Mouse (Mus musculus): ENCODE results near the gene Cep63. TPM values are rescaled to one million over a fixed set of nuclear protein-coding genes. Genes with fewer than 3 reads are reported as not detected.

Cep63 gene
- polyA plus RNA-seq, 1 experiment, result 8.8 TPM

DNA sequence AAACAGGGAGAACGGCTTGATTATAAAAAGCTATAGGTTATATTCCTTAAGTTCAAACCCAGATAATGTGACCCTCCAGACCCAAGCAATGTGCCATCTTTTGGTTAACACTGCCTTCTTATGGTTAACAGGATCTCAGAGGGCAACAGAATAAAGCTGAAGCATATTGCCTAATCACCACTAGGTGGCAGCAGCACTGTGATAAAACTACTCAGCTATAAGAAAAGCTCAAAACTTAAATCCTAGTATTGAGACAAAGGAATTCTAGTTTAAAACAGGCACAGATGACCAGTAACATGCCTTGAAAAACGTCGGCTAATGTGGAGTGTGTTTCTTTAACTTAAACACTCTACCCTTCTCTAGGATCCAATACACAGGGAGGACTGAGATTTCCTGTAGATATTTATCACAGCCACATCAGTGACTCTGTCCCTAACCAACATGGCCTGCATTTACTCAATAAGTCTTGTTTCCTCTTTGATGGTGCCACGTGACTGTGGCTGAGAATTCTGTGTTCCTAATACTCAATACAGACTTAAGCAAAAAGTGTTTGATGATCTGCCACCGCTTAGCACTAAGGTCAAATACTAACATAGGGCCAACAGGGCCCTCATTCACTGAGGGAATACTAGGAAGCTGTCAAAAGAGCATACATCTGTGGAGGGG lies 4.0 kb downstream of the Cep63 start:
- no peak for TF ChIP-seq TCF12 (IDR thresholded peaks at IDR 0.05; ENCODE audit: insufficient read depth, poor library complexity, severe bottlenecking)
- TF ChIP-seq USF1 (IDR thresholded peaks at IDR 0.05; ENCODE audit: low read depth), result no peak
- no peak for TF ChIP-seq MAX (IDR thresholded peaks at IDR 0.05; ENCODE audit: low read depth)
- TF ChIP-seq SRF (IDR thresholded peaks at IDR 0.05; ENCODE audit: control insufficient read depth, insufficient read length, low read depth), result no peak
- TF ChIP-seq MYOG (IDR thresholded peaks at IDR 0.05; ENCODE audit: control insufficient read depth in 1 of 3, insufficient read depth in 1 of 3, insufficient read length in 2 of 3, low read depth in 2 of 3), result no peak
- no peak for TF ChIP-seq MYOD1 (IDR thresholded peaks at IDR 0.05; ENCODE audit: control insufficient read depth in 1 of 3, insufficient read length in 2 of 3, low read depth in 2 of 3)
- no peak for TF ChIP-seq REST (IDR thresholded peaks at IDR 0.05; ENCODE audit: insufficient read depth, insufficient read length)
- no peak for TF ChIP-seq TCF3 (IDR thresholded peaks at IDR 0.05; ENCODE audit: insufficient read length, low read depth)
- TF ChIP-seq POLR2A (IDR thresholded peaks at IDR 0.05; ENCODE audit: insufficient read length, low read depth), result no peak
- TF ChIP-seq CEBPB (IDR thresholded peaks at IDR 0.05; ENCODE audit: insufficient read depth, poor library complexity, severe bottlenecking), result no peak
- TF ChIP-seq POLR2AphosphoS2 (IDR thresholded peaks at IDR 0.05; ENCODE audit: insufficient read length, low read depth), result no peak
- no peak for TF ChIP-seq E2F4 (IDR thresholded peaks at IDR 0.05; ENCODE audit: insufficient read depth)
- H3K36me3 ChIP-seq (ENCODE audit: control insufficient read depth, insufficient read depth), result no peaks in the 10 kb centered on the region
- H3K27me3 ChIP-seq (ENCODE audit: control insufficient read depth, insufficient read depth, insufficient read length), result no peaks in the 10 kb centered on the region
- no peak overlapping the region for H3ac ChIP-seq (ENCODE audit: control insufficient read depth, insufficient read length)
- H3K4me3 ChIP-seq, result no peak overlapping the region
- H3K79me2 ChIP-seq (ENCODE audit: control insufficient read depth, insufficient read depth), result peaks cover 23% of the 10 kb centered on the region
- peak overlapping the region; percentile 60 for H3K4me2 ChIP-seq (ENCODE audit: low read depth)

- Histone ChIP-seq H3K27me3 (ENCODE audit: control insufficient read depth, insufficient read depth, insufficient read length) (no peaks in the 10 kb centered on the region), H3K4me3 (no peak overlapping the region), H3K4me2 (ENCODE audit: low read depth) (peak overlapping the region; percentile 60), H3K79me2 (ENCODE audit: control insufficient read depth, insufficient read depth) (peaks cover 19% of the 10 kb centered on the region), H3ac (ENCODE audit: control insufficient read depth, insufficient read length) (no peak overlapping the region), H3K36me3 (ENCODE audit: control insufficient read depth, insufficient read depth) (no peaks in the 10 kb centered on the region)
- no peak for TF ChIP-seq POLR2AphosphoS2 (IDR thresholded peaks at IDR 0.05; ENCODE audit: insufficient read length, low read depth)
- TF ChIP-seq MAX (IDR thresholded peaks at IDR 0.05; ENCODE audit: low read depth), result no peak
- no peak for TF ChIP-seq REST (IDR thresholded peaks at IDR 0.05; ENCODE audit: insufficient read depth, insufficient read length)
- TF ChIP-seq E2F4 (IDR thresholded peaks at IDR 0.05; ENCODE audit: insufficient read depth), result no peak
- TF ChIP-seq MYOD1 (IDR thresholded peaks at IDR 0.05; ENCODE audit: control insufficient read depth in 1 of 3, insufficient read length in 2 of 3, low read depth in 2 of 3), result no peak
- no peak for TF ChIP-seq TCF12 (IDR thresholded peaks at IDR 0.05; ENCODE audit: insufficient read depth, poor library complexity, severe bottlenecking)
- TF ChIP-seq POLR2A (IDR thresholded peaks at IDR 0.05; ENCODE audit: insufficient read length, low read depth), result no peak
- no peak for TF ChIP-seq USF1 (IDR thresholded peaks at IDR 0.05; ENCODE audit: low read depth)
- TF ChIP-seq SRF (IDR thresholded peaks at IDR 0.05; ENCODE audit: control insufficient read depth, insufficient read length, low read depth), result no peak
- TF ChIP-seq MYOG (IDR thresholded peaks at IDR 0.05; ENCODE audit: control insufficient read depth in 1 of 3, insufficient read depth in 1 of 3, insufficient read length in 2 of 3, low read depth in 2 of 3), result no peak
- TF ChIP-seq CEBPB (IDR thresholded peaks at IDR 0.05; ENCODE audit: insufficient read depth, poor library complexity, severe bottlenecking), result no peak
- no peak for TF ChIP-seq TCF3 (IDR thresholded peaks at IDR 0.05; ENCODE audit: insufficient read length, low read depth)
These were observed 4.9 kb downstream of the Cep63 start for GRCm38 (mm10) chr9:102621385-102621784.

GRCm38 (mm10) chr9:102616267-102616666 lies 10.1 kb downstream of the Cep63 start:
- TF ChIP-seq REST (IDR thresholded peaks at IDR 0.05; ENCODE audit: insufficient read depth, insufficient read length) (no peak), SRF (IDR thresholded peaks at IDR 0.05; ENCODE audit: control insufficient read depth, insufficient read length, low read depth) (no peak), POLR2AphosphoS2 (IDR thresholded peaks at IDR 0.05; ENCODE audit: insufficient read length, low read depth) (no peak), TCF3 (IDR thresholded peaks at IDR 0.05; ENCODE audit: insufficient read length, low read depth) (no peak), MAX (IDR thresholded peaks at IDR 0.05; ENCODE audit: low read depth) (no peak), TCF12 (IDR thresholded peaks at IDR 0.05; ENCODE audit: insufficient read depth, poor library complexity, severe bottlenecking) (no peak), CEBPB (IDR thresholded peaks at IDR 0.05; ENCODE audit: insufficient read depth, poor library complexity, severe bottlenecking) (no peak), MYOG (IDR thresholded peaks at IDR 0.05; ENCODE audit: control insufficient read depth in 1 of 3, insufficient read depth in 1 of 3, insufficient read length in 2 of 3, low read depth in 2 of 3) (no peak), USF1 (IDR thresholded peaks at IDR 0.05; ENCODE audit: low read depth) (no peak)
- Histone ChIP-seq H3K27me3 (ENCODE audit: control insufficient read depth, insufficient read depth, insufficient read length) (no peaks in the 10 kb centered on the region), H3K79me2 (ENCODE audit: control insufficient read depth, insufficient read depth) (no peaks in the 10 kb centered on the region), H3ac (ENCODE audit: control insufficient read depth, insufficient read length) (no peak overlapping the region), H3K4me2 (ENCODE audit: low read depth) (no peak overlapping the region), H3K36me3 (ENCODE audit: control insufficient read depth, insufficient read depth) (peaks cover 4% of the 10 kb centered on the region), H3K4me3 (no peak overlapping the region)

DNA sequence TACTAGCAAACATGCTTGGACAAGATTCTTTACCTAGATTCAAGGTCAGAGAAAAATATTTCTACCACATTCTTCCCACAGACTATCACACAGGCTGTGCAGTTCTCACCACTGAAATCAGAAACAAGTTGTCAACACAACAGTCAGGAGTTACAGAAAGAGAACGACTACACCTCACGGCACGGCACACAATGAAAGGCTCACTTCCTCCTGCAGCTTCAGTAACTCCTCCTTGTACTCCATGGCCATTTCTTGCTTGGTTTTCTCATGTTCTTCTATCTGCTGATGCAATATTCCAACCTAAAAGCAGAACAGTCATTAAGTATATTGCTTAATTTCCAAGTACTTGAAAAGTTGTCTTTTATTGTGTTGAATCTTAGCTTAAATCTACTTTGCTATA lies 11.3 kb downstream of the Cep63 start:
- Histone ChIP-seq H3K79me2 (ENCODE audit: control insufficient read depth, insufficient read depth) (no peaks in the 10 kb centered on the region), H3ac (ENCODE audit: control insufficient read depth, insufficient read length) (no peak overlapping the region), H3K36me3 (ENCODE audit: control insufficient read depth, insufficient read depth) (peaks cover 7% of the 10 kb centered on the region), H3K27me3 (ENCODE audit: control insufficient read depth, insufficient read depth, insufficient read length) (no peaks in the 10 kb centered on the region), H3K4me2 (ENCODE audit: low read depth) (no peak overlapping the region), H3K4me3 (no peak overlapping the region)
- TF ChIP-seq REST (IDR thresholded peaks at IDR 0.05; ENCODE audit: insufficient read depth, insufficient read length) (no peak), MYOD1 (IDR thresholded peaks at IDR 0.05; ENCODE audit: control insufficient read depth in 1 of 3, insufficient read length in 2 of 3, low read depth in 2 of 3) (no peak), E2F4 (IDR thresholded peaks at IDR 0.05; ENCODE audit: insufficient read depth) (no peak), USF1 (IDR thresholded peaks at IDR 0.05; ENCODE audit: low read depth) (no peak), SRF (IDR thresholded peaks at IDR 0.05; ENCODE audit: control insufficient read depth, insufficient read length, low read depth) (no peak), TCF12 (IDR thresholded peaks at IDR 0.05; ENCODE audit: insufficient read depth, poor library complexity, severe bottlenecking) (no peak), POLR2AphosphoS2 (IDR thresholded peaks at IDR 0.05; ENCODE audit: insufficient read length, low read depth) (no peak), MAX (IDR thresholded peaks at IDR 0.05; ENCODE audit: low read depth) (no peak), CEBPB (IDR thresholded peaks at IDR 0.05; ENCODE audit: insufficient read depth, poor library complexity, severe bottlenecking) (no peak), POLR2A (IDR thresholded peaks at IDR 0.05; ENCODE audit: insufficient read length, low read depth) (no peak), TCF3 (IDR thresholded peaks at IDR 0.05; ENCODE audit: insufficient read length, low read depth) (no peak), MYOG (IDR thresholded peaks at IDR 0.05; ENCODE audit: control insufficient read depth in 1 of 3, insufficient read depth in 1 of 3, insufficient read length in 2 of 3, low read depth in 2 of 3) (no peak)

Measured in myocyte (in vitro differentiated cells).